Mouse (Mus musculus): ENCODE measurements around the gene Plekhg1.

Plekhg1 gene

GRCm38 (mm10) chr10:3956471-3956870 is 216.3 kb downstream of the Plekhg1 start:
- DNase-seq (ENCODE audit: low spot score in 2 of 2) = no peak

GRCm38 (mm10) chr10:3958591-3958990 is 218.4 kb downstream of the Plekhg1 start:
- no peak for DNase-seq (ENCODE audit: low spot score in 2 of 2)

DNA sequence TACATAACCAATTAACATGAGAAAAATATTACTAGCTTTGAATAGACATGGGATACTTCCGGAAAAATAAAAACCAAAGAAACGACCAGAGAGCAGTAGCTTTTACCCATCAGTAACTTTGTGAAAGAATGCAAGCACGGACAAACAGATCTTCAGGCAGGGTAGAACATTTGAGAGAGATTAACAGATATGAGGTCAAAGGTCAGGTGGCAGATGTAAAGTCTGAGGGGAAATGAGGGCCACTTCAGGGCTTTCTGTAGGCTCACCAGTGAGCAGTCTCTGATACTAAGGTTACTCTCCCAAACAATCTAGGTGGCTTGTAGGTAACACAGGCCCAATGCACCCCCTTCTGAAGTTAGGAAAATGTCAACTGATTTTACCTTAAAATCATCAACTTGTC is 228.9 kb downstream of the Plekhg1 start:
- no peak for DNase-seq (ENCODE audit: low spot score in 2 of 2)

- no peak for DNase-seq (ENCODE audit: low spot score in 2 of 2)
Measured at GRCm38 (mm10) chr10:3972237-3972636, 232.1 kb downstream of the Plekhg1 start.

DNA sequence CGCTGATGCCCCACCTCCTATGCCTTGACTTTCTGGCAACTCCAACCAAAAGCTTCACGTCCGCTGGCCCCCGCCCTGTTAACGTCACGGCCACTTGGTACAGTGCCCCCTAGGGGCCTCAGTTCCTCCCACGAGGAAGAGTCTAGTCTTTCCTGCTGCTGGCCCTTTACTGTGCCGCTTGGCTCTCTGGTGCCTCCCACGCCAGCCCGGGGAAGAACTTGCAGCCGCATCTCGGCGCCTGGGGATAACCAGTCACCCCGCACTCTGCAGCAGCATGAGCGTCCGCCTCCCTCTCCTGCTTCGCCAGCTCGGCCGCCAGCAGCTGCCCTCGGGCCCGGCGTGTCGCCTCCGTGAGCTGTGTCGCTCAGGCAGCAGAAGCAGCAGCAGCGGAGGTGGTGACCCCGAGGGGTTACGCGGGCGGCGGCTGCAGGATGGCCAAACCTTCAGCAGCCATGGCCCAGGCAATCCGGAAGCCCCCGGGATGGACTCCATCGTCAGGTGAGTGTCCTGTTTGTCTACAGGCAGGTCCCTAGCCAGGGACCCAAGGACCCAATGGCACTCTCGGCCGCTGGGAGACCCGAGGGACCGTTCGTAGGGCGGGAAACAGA is 232.9 kb downstream of the Plekhg1 start, which contains the start of gene Mthfd1l:
TSS of gene Mthfd1l (plus strand) at position 138 of the 608 bp plus-strand sequence.
- DNase-seq (ENCODE audit: low spot score in 2 of 2) = peak; percentile 74 to 80

- DNase-seq (ENCODE audit: low spot score in 2 of 2) = peak; percentile 85 to 89
Measured at GRCm38 (mm10) chr10:3973589-3974070, 233.5 kb downstream of the Plekhg1 start.

DNA sequence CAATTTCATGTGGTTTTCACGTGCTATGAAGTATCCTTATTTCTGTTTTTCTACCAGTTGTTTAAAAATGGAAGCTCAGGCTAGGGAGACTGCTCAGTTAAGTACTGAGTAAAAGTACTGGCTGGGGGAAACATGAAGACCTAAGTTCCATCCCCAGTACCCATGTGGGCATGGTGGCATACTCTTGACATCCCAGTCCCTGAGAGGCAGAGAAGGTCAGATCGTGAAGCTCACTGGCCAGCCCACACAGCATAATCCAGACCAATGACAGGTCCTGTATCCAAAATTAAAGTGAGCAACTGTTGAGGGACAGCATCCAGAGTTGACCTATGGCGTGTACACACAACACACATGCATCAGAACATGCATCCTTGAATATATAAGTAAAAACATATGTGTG is 234.2 kb downstream of the Plekhg1 start:
- DNase-seq (ENCODE audit: low spot score in 2 of 2) = no peak

- DNase-seq (ENCODE audit: low spot score in 2 of 2) = no peak
Measured at GRCm38 (mm10) chr10:3975898-3976622, 235.9 kb downstream of the Plekhg1 start.

GRCm38 (mm10) chr10:3976623-3977010 is 236.5 kb downstream of the Plekhg1 start:
- no peak for DNase-seq (ENCODE audit: low spot score in 2 of 2)

DNA sequence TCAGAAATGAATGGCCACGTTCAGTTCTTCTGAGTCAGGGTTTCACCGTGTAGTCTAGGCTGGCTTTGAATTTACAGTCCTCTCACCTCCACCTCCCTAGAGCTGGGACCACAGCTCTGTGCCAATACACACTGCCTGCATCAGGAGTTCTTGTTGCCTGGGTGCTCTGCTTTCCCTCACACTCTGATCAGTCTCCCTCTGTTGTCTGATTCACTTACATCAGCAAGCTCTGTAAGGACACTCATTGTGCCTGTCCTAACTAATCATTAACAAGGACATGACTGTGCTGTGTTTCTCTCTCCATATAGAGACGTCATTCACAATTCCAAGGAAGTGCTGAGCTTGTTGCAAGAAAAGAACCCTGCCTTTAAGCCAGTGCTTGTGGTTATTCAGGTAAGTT is 238.2 kb downstream of the Plekhg1 start:
- DNase-seq (ENCODE audit: low spot score in 2 of 2) = no peak

DNA sequence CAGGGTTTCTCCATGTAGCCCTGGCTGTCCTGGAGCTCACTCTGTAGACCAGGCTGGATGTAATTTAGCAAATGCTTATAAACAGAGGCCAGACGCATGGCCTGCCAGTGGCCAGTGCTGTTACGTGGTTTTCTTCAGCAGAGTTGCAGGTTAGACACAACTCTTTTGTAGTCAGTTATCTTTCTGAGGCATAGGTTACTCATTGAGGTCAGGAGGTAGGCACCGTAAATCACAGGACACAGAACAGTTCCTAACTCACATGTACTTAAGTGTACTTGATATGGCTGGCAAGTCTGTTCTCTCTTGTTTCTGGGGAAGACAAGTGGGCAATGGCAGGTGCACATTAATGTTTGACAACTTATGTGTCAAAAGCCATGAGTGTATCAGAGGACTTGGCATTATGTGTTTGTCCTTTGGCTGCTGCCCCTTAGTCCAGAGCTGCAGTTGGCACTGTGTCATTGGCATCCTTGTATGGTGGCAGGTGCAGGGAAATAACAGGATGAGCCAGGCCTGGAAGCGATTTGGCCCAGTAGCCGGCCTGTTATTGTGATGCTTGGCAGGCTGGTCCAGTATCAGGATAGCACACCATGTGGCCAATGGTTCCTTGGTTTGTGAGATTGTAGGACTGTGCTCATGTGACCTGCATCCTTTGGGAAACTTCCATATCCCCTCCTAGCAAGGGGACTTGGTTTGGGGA is 238.8 kb downstream of the Plekhg1 start:
- no peak for DNase-seq (ENCODE audit: low spot score in 2 of 2)

DNA sequence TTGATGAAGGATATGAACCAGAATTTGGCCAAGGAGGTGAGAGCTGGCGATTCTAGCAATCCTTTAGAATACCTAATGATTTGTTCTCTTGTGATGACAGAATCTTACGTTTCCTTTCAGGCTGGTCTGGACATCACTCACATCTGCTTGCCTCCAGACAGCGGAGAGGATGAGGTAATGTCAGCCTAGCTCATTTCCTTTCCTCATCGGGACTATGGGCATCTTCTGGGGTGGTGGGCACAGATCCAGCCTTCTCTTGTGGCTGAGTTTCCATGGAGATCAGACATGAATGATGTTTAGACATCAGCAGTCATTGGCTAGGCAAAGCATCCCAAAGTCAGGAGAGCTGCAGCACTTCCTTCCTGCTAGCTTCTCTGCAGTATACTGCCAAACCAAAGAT is 240.1 kb downstream of the Plekhg1 start:
- no peak for DNase-seq (ENCODE audit: low spot score in 2 of 2)

DNA sequence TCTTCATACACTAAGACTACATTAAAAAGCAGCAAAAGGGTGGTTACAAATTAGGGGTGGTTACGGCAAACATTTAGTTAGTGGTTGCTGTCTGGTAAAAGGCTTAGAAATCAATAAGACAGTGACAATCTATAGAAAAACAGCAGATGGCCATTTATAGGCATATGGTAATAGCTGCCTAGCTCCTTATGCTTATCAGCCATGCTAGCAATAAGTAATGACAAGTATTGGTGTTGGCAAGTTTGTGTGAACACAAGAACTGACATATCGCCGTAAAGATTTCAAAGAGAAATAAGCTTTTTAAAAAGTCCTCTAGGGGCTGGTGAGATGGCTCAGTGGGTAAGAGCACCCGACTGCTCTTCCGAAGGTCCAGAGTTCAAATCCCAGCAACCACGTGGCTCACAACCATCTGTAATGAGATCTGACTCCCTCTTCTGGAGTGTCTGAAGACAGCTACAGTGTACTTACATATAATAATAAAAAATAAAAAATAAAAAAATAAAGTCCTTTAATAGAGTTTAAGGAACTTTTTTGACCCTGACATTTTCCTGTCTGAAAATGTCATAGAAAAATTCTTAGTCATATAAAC is 250.2 kb downstream of the Plekhg1 start:
- no peak for DNase-seq (ENCODE audit: low spot score in 2 of 2)

DNA sequence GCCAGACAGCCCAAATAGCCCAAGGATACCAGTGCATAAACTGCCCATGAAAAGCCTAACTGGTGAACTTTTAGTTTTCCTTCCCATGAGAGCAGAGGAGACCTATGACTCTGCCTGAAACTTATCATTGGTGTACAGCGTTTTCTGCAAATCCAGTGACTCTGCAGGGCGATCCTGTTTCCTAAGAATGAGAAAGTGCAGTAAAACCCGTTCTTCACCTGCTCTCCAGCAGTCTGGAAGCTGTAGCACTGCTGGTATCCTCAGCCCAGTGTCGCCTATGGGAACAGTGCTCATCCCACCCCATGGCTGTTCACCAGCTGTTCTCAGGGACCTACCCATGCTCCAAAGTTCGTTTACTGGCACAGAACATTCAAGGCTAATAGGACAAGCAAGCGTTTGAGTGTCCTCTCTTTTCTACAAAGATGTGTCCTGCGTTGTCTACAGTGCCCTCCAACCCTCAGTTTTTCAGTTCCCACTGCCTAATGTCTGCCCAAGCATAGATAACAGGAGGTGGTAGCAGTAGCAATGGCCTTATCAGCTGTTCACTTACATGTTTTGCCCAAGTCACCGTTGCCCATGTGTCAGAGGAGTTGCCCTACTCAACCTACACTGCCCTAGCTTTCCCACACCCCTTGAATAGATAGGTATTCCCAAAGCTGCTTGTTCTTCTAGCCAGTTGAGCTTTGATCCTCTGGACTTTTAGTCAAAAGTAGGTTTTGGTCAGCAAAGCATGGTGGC is 253.4 kb downstream of the Plekhg1 start:
- DNase-seq (ENCODE audit: low spot score in 2 of 2) = no peak

DNA sequence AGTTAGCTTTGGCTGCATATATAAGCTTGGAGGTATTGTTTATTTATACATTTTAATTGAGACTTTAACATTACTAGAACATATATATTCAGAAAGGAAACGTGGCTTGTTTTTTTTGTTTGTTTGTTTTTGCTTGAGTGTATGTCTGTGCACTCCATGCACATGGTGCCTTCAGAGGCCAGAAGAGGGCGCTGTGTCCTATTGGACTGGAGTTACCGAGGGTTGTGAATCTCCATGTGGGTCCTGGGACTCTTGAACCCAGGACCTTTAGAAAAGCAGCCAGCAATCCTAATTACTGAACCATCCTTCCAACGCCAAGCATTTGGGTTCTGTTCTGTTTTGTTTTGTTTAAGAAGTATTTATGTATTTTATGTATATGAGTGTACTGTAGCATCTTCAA is 255.1 kb downstream of the Plekhg1 start:
- no peak for DNase-seq (ENCODE audit: low spot score in 2 of 2)

DNA sequence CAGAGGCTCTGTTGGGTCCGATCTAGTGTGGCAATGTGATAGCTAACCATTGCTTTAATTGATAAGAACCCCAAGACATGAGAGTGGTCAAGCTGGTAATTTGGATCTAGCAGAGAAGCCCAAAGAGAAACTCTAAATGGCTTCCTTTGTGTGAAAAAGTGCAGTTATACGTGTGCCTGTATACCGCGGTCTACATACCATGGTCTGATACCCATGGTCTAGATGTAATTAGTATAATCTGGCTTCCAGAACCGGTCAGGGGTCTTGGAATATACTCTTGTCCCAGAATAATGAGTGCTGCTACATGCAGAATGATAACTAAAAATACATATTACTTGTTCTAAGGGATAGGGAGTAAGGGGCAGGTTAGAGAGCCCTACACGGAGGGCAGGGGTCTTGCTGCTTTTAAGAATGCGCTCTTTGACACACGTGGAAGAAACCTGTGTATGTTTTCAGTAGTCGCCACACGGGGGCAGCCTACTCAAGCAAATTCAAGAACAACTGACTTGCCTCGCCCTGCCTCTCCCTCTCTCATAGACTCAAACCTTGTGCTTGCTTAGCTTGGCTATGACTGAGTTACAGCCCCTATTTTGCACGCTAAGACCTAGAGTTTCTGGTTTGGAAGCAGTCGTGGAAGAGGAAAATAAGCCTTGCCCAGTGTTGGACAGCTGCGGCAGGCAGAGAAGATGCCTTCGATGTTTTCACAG is 256.2 kb downstream of the Plekhg1 start:
- DNase-seq (ENCODE audit: low spot score in 2 of 2) = peak; percentile 39 to 68

- DNase-seq (ENCODE audit: low spot score in 2 of 2) = no peak
Measured at GRCm38 (mm10) chr10:3997851-3998426, 257.8 kb downstream of the Plekhg1 start.

DNA sequence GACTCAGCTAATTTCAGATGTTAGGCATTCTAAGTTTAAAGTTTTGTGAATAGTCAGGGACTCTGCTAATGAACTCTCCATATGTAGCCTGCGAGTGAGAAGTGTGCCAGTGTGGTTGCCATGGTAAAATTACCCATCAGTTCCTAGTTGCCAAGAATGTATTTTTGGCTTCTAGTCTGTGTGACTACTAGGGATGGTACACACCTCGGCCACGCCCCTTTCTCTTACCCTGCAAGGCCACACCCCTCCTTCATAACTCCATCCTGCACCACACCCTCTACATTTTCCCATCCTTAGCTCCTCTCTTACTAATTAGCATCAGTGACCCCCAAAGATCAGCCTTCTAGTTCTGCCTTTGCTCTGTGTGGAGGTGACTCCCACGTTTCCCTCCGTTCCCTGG is 262.5 kb downstream of the Plekhg1 start:
- DNase-seq (ENCODE audit: low spot score in 2 of 2) = no peak

GRCm38 (mm10) chr10:4005191-4005590 is 265.0 kb downstream of the Plekhg1 start:
- no peak for DNase-seq (ENCODE audit: low spot score in 2 of 2)

DNA sequence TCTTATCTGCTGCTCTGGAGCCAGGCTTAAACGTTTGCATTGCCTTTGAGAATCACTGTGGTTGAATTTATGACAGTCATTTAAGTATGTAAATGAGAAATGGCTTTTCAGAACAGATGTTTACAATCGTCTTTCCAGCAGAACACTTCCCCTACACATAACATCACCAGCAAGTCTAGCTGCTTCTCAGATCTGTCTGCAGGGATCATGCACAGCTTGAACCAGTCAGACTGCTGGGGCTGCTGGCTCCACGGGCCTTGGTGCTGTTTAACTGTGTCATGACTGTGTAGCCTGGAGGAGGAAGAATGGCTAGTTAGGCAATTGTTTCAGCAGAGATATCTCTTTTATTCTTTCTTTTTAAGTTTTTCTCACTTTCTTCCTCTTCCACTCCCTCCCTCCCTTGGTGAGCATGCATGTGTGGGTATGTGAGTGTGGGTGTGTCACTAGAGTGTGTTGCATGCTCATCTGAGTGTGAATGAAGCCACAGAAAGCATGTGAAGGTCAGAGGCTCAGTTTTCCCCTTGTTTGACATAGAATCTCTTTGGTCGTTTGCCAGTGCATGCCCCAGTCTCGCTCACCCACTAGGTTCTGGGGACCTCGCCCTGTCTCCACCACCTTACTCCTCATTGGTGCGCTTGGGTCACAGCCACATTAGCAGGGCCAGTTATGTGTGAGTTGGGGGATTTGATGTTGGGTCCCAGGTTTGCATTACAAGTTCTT is 266.3 kb downstream of the Plekhg1 start:
- DNase-seq (ENCODE audit: low spot score in 2 of 2) = no peak

All from urinary bladder, postnatal 36 days (tissue).